Mouse (Mus musculus) CH12.LX (cell line): ENCODE measurements around the gene Speer4b.

ENCODE experiments used
- CTCF ChIP-seq, 2 experiments: IDR thresholded peaks in 1 of 2; conservative IDR thresholded peaks in 1 of 2; 2 replicates each; pipeline ENCODE4 v1.5.1; 2011 to 2012; ENCODE audit warnings: low read depth in 2 of 2, low read length in 2 of 2, improper control_type of control experiment in 1 of 2, inconsistent platforms in 1 of 2, mild to moderate bottlenecking in 1 of 2, moderate library complexity in 1 of 2
- E2F4 ChIP-seq: IDR thresholded peaks from 2 replicates; pipeline ENCODE4 v1.6.1; 2011; ENCODE audit warnings: low read depth, low read length, improper control_type of control experiment; ENCODE audit not compliant: insufficient replicate concordance
- EP300 ChIP-seq: IDR thresholded peaks from 2 replicates; pipeline ENCODE4 v1.6.1; 2011; ENCODE audit warnings: low read length, improper control_type of control experiment
- JUND ChIP-seq: conservative IDR thresholded peaks from 2 replicates; pipeline ENCODE4 v1.6.1; 2011; ENCODE audit warnings: low read depth, low read length, improper control_type of control experiment
- MAX ChIP-seq: IDR thresholded peaks from 2 replicates; pipeline ENCODE4 v1.6.1; 2011; ENCODE audit warnings: low read length, improper control_type of control experiment
- MXI1 ChIP-seq: IDR thresholded peaks from 2 replicates; pipeline ENCODE4 v1.6.1; 2011; ENCODE audit warnings: mild to moderate bottlenecking, low read depth, low read length, improper control_type of control experiment
- POLR2A ChIP-seq: IDR thresholded peaks from 2 replicates; pipeline ENCODE4 v1.6.1; 2011; ENCODE audit warnings: low read depth, mild to moderate bottlenecking, improper control_type of control experiment, low read length
- RCOR1 ChIP-seq: conservative IDR thresholded peaks from 2 replicates; pipeline ENCODE4 v1.6.1; 2012; ENCODE audit warnings: low read depth, mild to moderate bottlenecking, inconsistent platforms, low read length, improper control_type of control experiment
- SIN3A ChIP-seq: IDR thresholded peaks from 2 replicates; pipeline ENCODE4 v1.6.1; 2012; ENCODE audit warnings: low read length, improper control_type of control experiment, inconsistent platforms
- TBP ChIP-seq: conservative IDR thresholded peaks from 2 replicates; pipeline ENCODE4 v1.6.1; 2011; ENCODE audit warnings: low read depth, low read length, improper control_type of control experiment
- USF1 ChIP-seq: IDR thresholded peaks from 2 replicates; pipeline ENCODE4 v1.6.1; 2014; ENCODE audit warnings: low read depth, mild to moderate bottlenecking, inconsistent platforms, low read length, improper control_type of control experiment

DNA sequence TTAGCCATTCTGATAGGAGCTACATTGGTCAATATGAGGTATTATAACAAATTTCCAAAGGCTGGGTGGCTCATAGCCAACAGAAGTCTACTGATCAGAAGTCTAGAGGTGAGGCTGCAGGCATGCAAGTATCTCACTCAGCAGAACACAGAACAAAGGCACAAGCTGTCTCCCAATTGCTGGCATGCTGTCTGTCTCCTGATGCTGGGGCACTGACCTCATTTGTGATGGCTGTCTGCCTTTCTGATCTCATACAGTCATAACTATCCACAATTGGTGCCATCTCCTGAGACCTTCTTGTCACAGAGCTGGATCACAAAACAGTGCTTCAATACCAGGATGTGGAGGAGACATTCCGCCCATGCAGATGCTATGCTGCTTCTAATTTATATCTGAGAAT, 25.7 kb upstream of the Speer4b start:
- TF ChIP-seq POLR2A (no peak), CTCF (conservative IDR thresholded peaks at IDR 0.05 in 1 of 2, IDR thresholded peaks at IDR 0.05 in 1 of 2; ENCODE audit: low read depth in 2 of 2, low read length in 2 of 2) (no peak), SIN3A (no peak), MAX (no peak), JUND (no peak), EP300 (no peak), RCOR1 (no peak), E2F4 (no peak), USF1 (no peak), TBP (no peak), MXI1 (no peak)
